Mouse (Mus musculus) lung, embryonic 15.5 days (tissue): Measurements from ENCODE around the gene Usp48. TPM values are rescaled to one million over a fixed set of nuclear protein-coding genes. Genes with fewer than 3 reads are reported as not detected.
"Not testable (repeated sequence)": the region's sequence is repeated elsewhere in the genome, so short reads cannot be mapped to it uniquely, and the experiment has no call there.

Experiments used
- ATAC-seq: fragments of 200-750 bp; cut with Nextera tagmentation; 2 replicates; pipeline ENCODE4 v1.8.0; 2017; ENCODE audit warnings: moderate number of reproducible peaks, borderline replicate concordance; ENCODE audit not compliant: low FRiP score, low TSS enrichment; ENCODE audit errors: extremely low read depth
- H3K27ac ChIP-seq: fragments of 300-500 bp; sonication (generic); 2 replicates; pipeline ENCODE4 v1.5.1; 2015; ENCODE audit warnings: moderate library complexity, mild to moderate bottlenecking, inconsistent platforms
- H3K27me3 ChIP-seq: fragments of 300-500 bp; sonication (generic); 2 replicates; pipeline ENCODE4 v1.6.1; 2015; ENCODE audit warnings: inconsistent platforms
- H3K36me3 ChIP-seq: fragments of 300-500 bp; sonication (generic); 2 replicates; pipeline ENCODE4 v1.6.1; 2015; ENCODE audit warnings: inconsistent platforms
- H3K4me1 ChIP-seq: fragments of 300-500 bp; sonication (generic); 2 replicates; pipeline ENCODE4 v1.6.1; 2015; ENCODE audit warnings: inconsistent platforms
- H3K4me2 ChIP-seq: fragments of 300-500 bp; sonication (generic); 2 replicates; pipeline ENCODE4 v1.6.1; 2015; ENCODE audit warnings: inconsistent platforms, mild to moderate bottlenecking, moderate library complexity
- H3K4me3 ChIP-seq: fragments of 300-500 bp; sonication (generic); 2 replicates; pipeline ENCODE4 v1.5.1; 2015; ENCODE audit warnings: mild to moderate bottlenecking, inconsistent platforms
- H3K9ac ChIP-seq: fragments of 300-500 bp; sonication (generic); 2 replicates; pipeline ENCODE4 v1.6.1; 2015; ENCODE audit warnings: inconsistent platforms
- H3K9me3 ChIP-seq: fragments of 300-500 bp; sonication (generic); 2 replicates; pipeline ENCODE4 v1.6.1; 2016; ENCODE audit warnings: inconsistent platforms
- WGBS: fragments of 180-500 bp; shearing (Covaris S2); methylation state at CpG from one replicate; pipeline ENCODE4 v1.1.7; 2015; 5-methylcytosine and 5-hydroxymethylcytosine counted together
- polyA plus RNA-seq: library from polyadenylated mRNA; unstranded; fragments of >200 nt; fragmentation: Nextera tagmentation; extraction: Ambion mirVana; gene quantifications from 2 replicates; pipeline ENCODE4 v1.2.1, GENCODE M21; 2015

Gene Usp48
- polyA plus RNA-seq, 1 experiment from 2014 or later: 65.8 TPM

GRCm38 (mm10) chr4:137581815-137582214, 11.7 kb upstream of the Usp48 start:
- no peak overlapping the region for H3K27ac ChIP-seq
- WGBS: 32% methylated on average over 3 of the region's 3 CpGs

GRCm38 (mm10) chr4:137589095-137589494, 4.5 kb upstream of the Usp48 start:
- not testable (repeated sequence) for H3K36me3 ChIP-seq, H3K4me3 ChIP-seq, H3K9ac ChIP-seq, H3K9me3 ChIP-seq, H3K4me1 ChIP-seq, ATAC-seq, H3K27me3 ChIP-seq, H3K27ac ChIP-seq, H3K4me2 ChIP-seq
- WGBS: 78% methylated on average over 2 of the region's 3 CpGs

More at GRCm38 (mm10) chr4:137581815-137582214, 11.7 kb upstream of the Usp48 start:
- peaks cover 18% of the 10 kb centered on the region for H3K27me3 ChIP-seq
- no peak overlapping the region for H3K4me3 ChIP-seq
- 0 out of 2 replicates have a peak, but pooled peaks cover 5% of the 10 kb centered on the region for H3K4me1 ChIP-seq
- H3K9me3 ChIP-seq: no peaks in the 10 kb centered on the region
- no peak overlapping the region for H3K9ac ChIP-seq
- H3K4me2 ChIP-seq: no peak overlapping the region
- ATAC-seq: no peak
- H3K36me3 ChIP-seq: no peaks in the 10 kb centered on the region

- 75% methylated on average over 3 of the region's 3 CpGs for WGBS
- Histone ChIP-seq H3K9ac (no peak overlapping the region), H3K4me1 (no peaks in the 10 kb centered on the region; the same call in 1 of the 2 replicates), H3K9me3 (no peaks in the 10 kb centered on the region), H3K27me3 (no peaks in the 10 kb centered on the region), H3K4me2 (no peak overlapping the region), H3K4me3 (no peak overlapping the region), H3K27ac (no peak overlapping the region), H3K36me3 (no peaks in the 10 kb centered on the region)
- ATAC-seq: no peak
These were observed 4.0 kb upstream of the Usp48 start for GRCm38 (mm10) chr4:137589586-137589985.

- Histone ChIP-seq H3K4me3 (no peak overlapping the region), H3K4me1 (peaks cover 11% of the 10 kb centered on the region), H3K9ac (no peak overlapping the region), H3K36me3 (no peaks in the 10 kb centered on the region), H3K4me2 (no peak overlapping the region), H3K27me3 (no peaks in the 10 kb centered on the region), H3K9me3 (no peaks in the 10 kb centered on the region), H3K27ac (no peak overlapping the region)
- no peak for ATAC-seq
- WGBS: 85% methylated on average over 4 of the region's 4 CpGs
These were observed 2.6 kb upstream of the Usp48 start for GRCm38 (mm10) chr4:137590961-137591360.

- WGBS: 1% methylated on average over 40 of the region's 40 CpGs
- Histone ChIP-seq H3K4me3 (peak overlapping the region; percentile 79), H3K4me2 (peak overlapping the region; percentile 76), H3K27me3 (no peaks in the 10 kb centered on the region), H3K36me3 (no peaks in the 10 kb centered on the region), H3K4me1 (peaks cover 23% of the 10 kb centered on the region), H3K9ac (peak overlapping the region; percentile 81), H3K27ac (peak overlapping the region; percentile 99), H3K9me3 (no peaks in the 10 kb centered on the region)
- ATAC-seq: no peak
These were observed 1.1 kb downstream of the Usp48 start for GRCm38 (mm10) chr4:137594496-137595270.

- 86% methylated on average over 4 of the region's 4 CpGs for WGBS
- no peaks in the 10 kb centered on the region for H3K36me3 ChIP-seq
- no peak overlapping the region for H3K27ac ChIP-seq
- no peak overlapping the region for H3K9ac ChIP-seq
- peaks cover 24% of the 10 kb centered on the region for H3K4me1 ChIP-seq
- no peak overlapping the region for H3K4me3 ChIP-seq
- no peaks in the 10 kb centered on the region for H3K9me3 ChIP-seq
- no peak for ATAC-seq
- no peaks in the 10 kb centered on the region for H3K27me3 ChIP-seq
- H3K4me2 ChIP-seq: no peak overlapping the region
These were observed 3.6 kb downstream of the Usp48 start for GRCm38 (mm10) chr4:137597098-137597630.

GRCm38 (mm10) chr4:137598577-137598976, 5.0 kb downstream of the Usp48 start:
- Histone ChIP-seq H3K4me1 (peaks cover 24% of the 10 kb centered on the region), H3K4me2 (no peak overlapping the region), H3K9me3 (no peaks in the 10 kb centered on the region), H3K9ac (no peak overlapping the region), H3K4me3 (no peak overlapping the region), H3K27ac (no peak overlapping the region), H3K36me3 (no peaks in the 10 kb centered on the region), H3K27me3 (no peaks in the 10 kb centered on the region)
- ATAC-seq: no peak
- WGBS: 76% methylated on average over 5 of the region's 5 CpGs

GRCm38 (mm10) chr4:137603449-137604171, 10.1 kb downstream of the Usp48 start:
- H3K27ac ChIP-seq: no peak overlapping the region
- H3K27me3 ChIP-seq: no peaks in the 10 kb centered on the region
- 73% methylated on average over 11 of the region's 11 CpGs for WGBS
- no peak overlapping the region for H3K4me3 ChIP-seq
- peaks cover 31% of the 10 kb centered on the region for H3K36me3 ChIP-seq
- no peak for ATAC-seq
- no peaks in the 10 kb centered on the region for H3K9me3 ChIP-seq
- H3K9ac ChIP-seq: no peak overlapping the region
- H3K4me2 ChIP-seq: no peak overlapping the region
- H3K4me1 ChIP-seq: peaks cover 6% of the 10 kb centered on the region; the same call in 1 of the 2 replicates

GRCm38 (mm10) chr4:137607023-137607422, 13.5 kb downstream of the Usp48 start:
- H3K27ac ChIP-seq: no peak overlapping the region
- H3K27me3 ChIP-seq: no peaks in the 10 kb centered on the region
- H3K4me2 ChIP-seq: no peak overlapping the region
- peaks cover 58% of the 10 kb centered on the region for H3K36me3 ChIP-seq
- H3K4me3 ChIP-seq: no peak overlapping the region
- H3K4me1 ChIP-seq: peaks cover 8% of the 10 kb centered on the region; the same call in 1 of the 2 replicates
- no peak overlapping the region for H3K9ac ChIP-seq
- no peak for ATAC-seq
- H3K9me3 ChIP-seq: no peaks in the 10 kb centered on the region
- 84% methylated on average over 2 of the region's 2 CpGs for WGBS

GRCm38 (mm10) chr4:137609281-137609680, 15.7 kb downstream of the Usp48 start:
- peaks cover 8% of the 10 kb centered on the region; the same call in 1 of the 2 replicates for H3K4me1 ChIP-seq
- no peak overlapping the region for H3K9ac ChIP-seq
- no peaks in the 10 kb centered on the region for H3K27me3 ChIP-seq
- ATAC-seq: no peak; the same call in 1 of the 2 replicates
- H3K4me2 ChIP-seq: no peak overlapping the region
- WGBS: 44% methylated on average over 7 of the region's 7 CpGs
- H3K27ac ChIP-seq: no peak overlapping the region
- H3K9me3 ChIP-seq: no peaks in the 10 kb centered on the region
- H3K4me3 ChIP-seq: no peak overlapping the region
- H3K36me3 ChIP-seq: peaks cover 80% of the 10 kb centered on the region

- Histone ChIP-seq H3K9me3 (no peaks in the 10 kb centered on the region), H3K27ac (no peak overlapping the region), H3K27me3 (no peaks in the 10 kb centered on the region), H3K36me3 (peaks cover 85% of the 10 kb centered on the region), H3K9ac (no peak overlapping the region), H3K4me2 (no peak overlapping the region), H3K4me3 (no peak overlapping the region), H3K4me1 (peaks cover 8% of the 10 kb centered on the region; the same call in 1 of the 2 replicates)
- 66% methylated on average over 7 of the region's 7 CpGs for WGBS
- no peak for ATAC-seq
These were observed 16.1 kb downstream of the Usp48 start for GRCm38 (mm10) chr4:137609702-137610101.

- Histone ChIP-seq H3K27ac (no peak overlapping the region), H3K4me2 (no peak overlapping the region), H3K36me3 (peaks cover 84% of the 10 kb centered on the region), H3K27me3 (no peaks in the 10 kb centered on the region), H3K9ac (no peak overlapping the region), H3K9me3 (no peaks in the 10 kb centered on the region), H3K4me1 (peaks cover 8% of the 10 kb centered on the region; the same call in 1 of the 2 replicates), H3K4me3 (no peak overlapping the region)
- WGBS: 67% methylated on average over 15 of the region's 15 CpGs
- no peak for ATAC-seq
These were observed 16.7 kb downstream of the Usp48 start for GRCm38 (mm10) chr4:137610256-137610655.
